Mouse (Mus musculus) liver, embryonic 12.5 days (tissue): ENCODE measurements at regions not wholly inside any gene's neighbourhood (a gene's known extent, or its start where the extent isn't known, plus 50 kb on each side); places are given as distances from the start of the nearest gene placed in this dataset.

Experiments
- ATAC-seq: fragments of 200-750 bp; cut with Nextera tagmentation; 2 replicates; pipeline ENCODE4 v1.8.0; 2017; ENCODE audit warnings: moderate number of reproducible peaks, mild to moderate bottlenecking, moderate library complexity
- H3K27ac ChIP-seq: fragments of 300-500 bp; sonication (generic); 2 replicates; pipeline ENCODE4 v1.5.1; 2016; ENCODE audit warnings: mild to moderate bottlenecking
- H3K27me3 ChIP-seq: fragments of 300-500 bp; sonication (generic); replicated peaks from 2 replicates; pipeline ENCODE4 v1.6.1; 2016; ENCODE audit warnings: mild to moderate bottlenecking, moderate library complexity
- H3K36me3 ChIP-seq: fragments of 300-500 bp; sonication (generic); 2 replicates; pipeline ENCODE4 v1.6.1; 2016; ENCODE audit warnings: mild to moderate bottlenecking, moderate library complexity
- H3K4me1 ChIP-seq: fragments of 300-500 bp; sonication (generic); 2 replicates; pipeline ENCODE4 v1.6.1; 2016
- H3K4me2 ChIP-seq: fragments of 300-500 bp; sonication (generic); 2 replicates; pipeline ENCODE4 v1.6.1; 2016; ENCODE audit warnings: mild to moderate bottlenecking, moderate library complexity
- H3K4me3 ChIP-seq: fragments of 300-500 bp; sonication (generic); 2 replicates; pipeline ENCODE4 v1.5.1; 2016; ENCODE audit warnings: mild to moderate bottlenecking, moderate library complexity
- H3K9ac ChIP-seq: fragments of 300-500 bp; sonication (generic); 2 replicates; pipeline ENCODE4 v1.6.1; 2016; ENCODE audit warnings: mild to moderate bottlenecking, moderate library complexity
- H3K9me3 ChIP-seq: fragments of 300-500 bp; sonication (generic); replicated peaks from 2 replicates; pipeline ENCODE4 v1.6.1; 2016; ENCODE audit warnings: mild to moderate bottlenecking, moderate library complexity
- WGBS: fragments of 180-500 bp; shearing (Covaris S2); methylation state at CpG from one replicate; pipeline ENCODE4 v1.1.7; 2016; ENCODE audit not compliant: insufficient replicate concordance; 5-methylcytosine and 5-hydroxymethylcytosine counted together

DNA sequence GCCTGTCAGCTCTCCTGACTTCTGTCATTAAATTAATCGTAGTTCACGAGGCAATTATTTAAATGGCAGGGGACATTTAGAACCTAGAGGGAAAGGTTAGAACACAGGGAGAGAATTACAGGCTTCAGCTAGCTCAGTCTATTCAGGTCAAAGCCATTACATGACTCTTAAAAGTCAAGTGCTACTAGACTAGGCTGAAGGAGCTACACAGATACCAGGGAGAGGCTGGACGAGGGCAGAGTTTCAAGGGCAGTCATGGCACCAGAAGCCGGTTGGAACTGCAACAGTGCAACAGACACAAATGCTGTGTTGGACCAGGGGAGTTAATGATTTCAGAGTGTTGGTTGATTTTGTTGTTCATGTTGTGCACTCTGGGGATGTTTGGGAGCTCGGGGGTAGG, 254.5 kb downstream of the Hhipl2 start:
- H3K9ac ChIP-seq, result no peak overlapping the region
- H3K4me1 ChIP-seq, result no peaks in the 10 kb centered on the region
- H3K9me3 ChIP-seq, result no peaks in the 10 kb centered on the region
- H3K36me3 ChIP-seq, result no peaks in the 10 kb centered on the region
- 67% methylated on average over 5 of the region's 5 CpGs for WGBS
- H3K4me3 ChIP-seq, result no peak overlapping the region
- H3K27me3 ChIP-seq, result no peaks in the 10 kb centered on the region
- no peak overlapping the region for H3K27ac ChIP-seq
- no peak overlapping the region for H3K4me2 ChIP-seq
- ATAC-seq, result no peak

DNA sequence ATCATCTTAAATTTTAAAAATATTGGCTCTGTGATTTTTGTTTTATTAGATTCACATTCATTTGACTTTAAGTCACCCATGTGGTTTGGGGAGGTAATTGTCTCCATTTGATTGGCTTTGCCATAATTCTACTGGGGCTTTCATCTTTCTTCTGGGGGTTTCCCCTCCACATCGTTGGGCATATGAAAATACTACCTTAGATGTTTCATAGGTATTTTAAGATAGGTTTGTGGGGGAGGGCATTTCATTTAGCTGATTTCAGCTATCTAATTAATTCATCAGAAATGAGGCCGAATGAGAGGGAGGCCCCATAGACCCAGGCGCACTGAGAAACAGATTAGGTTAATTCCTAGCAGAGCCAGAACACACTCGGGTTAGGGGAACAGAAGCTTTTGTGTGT, 259.6 kb downstream of the Hhipl2 start:
- Histone ChIP-seq H3K4me1 (no peaks in the 10 kb centered on the region), H3K27ac (no peak overlapping the region), H3K36me3 (no peaks in the 10 kb centered on the region), H3K4me3 (no peak overlapping the region), H3K27me3 (no peaks in the 10 kb centered on the region), H3K9ac (no peak overlapping the region), H3K4me2 (no peak overlapping the region), H3K9me3 (no peaks in the 10 kb centered on the region)
- WGBS, result 72% methylated on average over 4 of the region's 4 CpGs
- no peak for ATAC-seq

DNA sequence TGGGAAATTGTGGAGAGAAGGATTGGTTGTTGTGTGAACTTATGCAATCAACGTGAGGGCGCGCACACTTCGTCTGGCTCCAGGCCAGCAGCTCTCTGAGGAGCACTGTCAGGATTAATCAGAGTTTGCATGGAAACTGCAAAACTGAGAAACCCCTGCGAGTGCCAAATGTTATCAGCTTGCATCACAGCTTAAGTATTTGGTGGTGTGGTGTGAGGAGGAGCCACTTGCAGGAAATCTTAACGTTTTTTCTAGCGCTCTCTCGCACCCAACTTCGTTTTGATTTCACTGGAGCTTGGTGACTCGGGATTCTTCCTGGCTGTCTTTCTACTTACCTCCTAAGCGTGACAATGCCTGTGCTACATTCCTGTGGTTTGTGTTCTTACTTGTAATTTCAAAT, 261.9 kb downstream of the Hhipl2 start:
- Histone ChIP-seq H3K9me3 (no peaks in the 10 kb centered on the region), H3K4me2 (no peak overlapping the region), H3K27ac (no peak overlapping the region), H3K4me3 (no peak overlapping the region), H3K36me3 (no peaks in the 10 kb centered on the region), H3K4me1 (no peaks in the 10 kb centered on the region), H3K27me3 (no peaks in the 10 kb centered on the region), H3K9ac (no peak overlapping the region)
- no peak for ATAC-seq
- 45% methylated on average over 11 of the region's 11 CpGs for WGBS

DNA sequence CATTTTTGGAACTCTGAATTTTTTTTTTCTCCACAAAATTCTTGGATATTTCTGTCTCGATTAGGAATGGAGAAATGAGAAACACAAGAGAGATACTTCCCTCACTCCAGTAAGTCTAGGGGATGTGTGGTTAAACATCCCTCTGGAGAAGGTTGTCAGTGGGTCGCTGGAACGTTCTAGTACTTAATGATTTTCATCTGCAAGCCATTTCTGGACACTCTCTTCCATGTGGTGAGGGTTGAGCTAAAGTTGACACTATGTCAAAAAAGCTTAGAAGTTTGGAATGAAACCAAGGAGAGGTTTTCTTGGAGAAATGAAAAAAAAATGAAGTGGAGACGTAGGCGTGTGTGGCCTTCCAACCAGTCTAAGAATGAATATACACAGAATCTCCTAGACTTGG, 268.0 kb downstream of the Hhipl2 start:
- H3K4me2 ChIP-seq, result no peak overlapping the region
- H3K9ac ChIP-seq, result no peak overlapping the region

DNA sequence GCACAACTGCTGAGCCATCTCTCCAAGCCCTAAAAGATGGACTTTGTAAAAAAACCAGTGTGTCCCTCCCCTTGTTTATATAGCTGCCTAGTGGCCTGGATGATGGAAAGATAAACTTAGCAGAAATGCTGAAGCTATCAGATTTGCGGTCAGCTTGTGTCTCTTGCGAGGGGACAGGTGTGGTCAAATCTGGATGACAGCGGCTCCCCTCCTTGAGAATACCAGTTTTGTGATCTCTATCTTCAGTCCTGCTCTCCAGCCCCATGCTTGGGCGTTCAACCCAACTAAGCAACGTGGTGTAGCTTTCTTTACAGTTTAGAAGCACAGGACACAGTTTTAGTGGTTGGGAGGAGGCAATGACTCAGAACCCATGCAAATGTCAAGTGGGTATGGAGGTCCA, 274.7 kb downstream of the Hhipl2 start:
- WGBS, result 61% methylated on average over 5 of the region's 5 CpGs
- no peaks in the 10 kb centered on the region for H3K36me3 ChIP-seq
- H3K4me3 ChIP-seq, result no peak overlapping the region
- no peak overlapping the region for H3K4me2 ChIP-seq
- no peak for ATAC-seq
- no peak overlapping the region for H3K9ac ChIP-seq
- no peaks in the 10 kb centered on the region for H3K27me3 ChIP-seq
- H3K27ac ChIP-seq, result no peak overlapping the region
- H3K4me1 ChIP-seq, result no peaks in the 10 kb centered on the region
- no peaks in the 10 kb centered on the region for H3K9me3 ChIP-seq

More for the DNA sequence above, 268.0 kb downstream of the Hhipl2 start:
- Histone ChIP-seq H3K27ac (no peak overlapping the region), H3K9me3 (no peaks in the 10 kb centered on the region), H3K27me3 (no peaks in the 10 kb centered on the region), H3K4me3 (no peak overlapping the region), H3K4me1 (no peaks in the 10 kb centered on the region), H3K36me3 (no peaks in the 10 kb centered on the region)
- WGBS, result 69% methylated on average over 5 of the region's 5 CpGs
- no peak for ATAC-seq

DNA sequence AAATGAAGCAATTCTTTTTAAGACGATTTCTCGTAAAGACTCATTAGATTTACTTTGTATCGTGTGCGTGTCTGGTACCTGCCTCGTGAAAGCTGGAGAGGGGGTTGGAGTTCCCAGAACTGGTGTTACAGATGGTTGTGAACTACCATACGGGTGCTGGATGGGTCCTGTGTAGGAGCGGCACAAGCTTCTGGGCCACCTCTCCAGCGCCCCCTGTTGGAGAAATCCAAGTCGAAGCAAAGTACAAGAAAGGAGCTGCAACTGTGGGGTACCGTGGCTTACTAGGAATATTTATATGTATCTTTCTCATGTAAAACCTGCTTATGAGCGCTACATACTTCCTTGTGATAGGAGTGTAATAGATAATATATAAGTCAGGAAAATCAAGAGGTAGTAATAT, 281.3 kb downstream of the Hhipl2 start:
- no peak overlapping the region for H3K9ac ChIP-seq
- H3K27ac ChIP-seq, result no peak overlapping the region
- no peaks in the 10 kb centered on the region for H3K9me3 ChIP-seq
- no peaks in the 10 kb centered on the region for H3K27me3 ChIP-seq
- ATAC-seq, result no peak
- no peaks in the 10 kb centered on the region for H3K36me3 ChIP-seq
- H3K4me2 ChIP-seq, result no peak overlapping the region
- WGBS, result 66% methylated on average over 11 of the region's 11 CpGs
- H3K4me3 ChIP-seq, result no peak overlapping the region
- H3K4me1 ChIP-seq, result no peaks in the 10 kb centered on the region

DNA sequence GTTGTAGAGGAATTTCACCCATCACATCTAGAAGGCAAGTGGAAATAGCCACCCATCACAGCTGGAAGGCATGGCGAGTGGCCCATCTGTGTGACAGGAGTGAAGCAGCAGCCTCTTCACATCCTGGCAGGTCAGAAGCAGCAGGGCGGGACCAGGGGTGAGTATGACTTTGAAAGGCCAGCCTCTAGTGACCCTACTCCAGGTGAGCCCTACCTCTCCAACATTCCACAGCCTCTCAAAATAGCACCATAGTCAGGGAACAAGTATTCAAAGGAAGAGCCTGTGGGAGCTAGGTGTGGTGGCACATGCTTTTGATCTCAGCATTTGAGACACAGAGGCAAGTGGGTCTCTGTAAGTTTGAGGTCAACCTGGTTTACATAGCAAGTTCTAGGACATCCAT, 284.9 kb downstream of the Hhipl2 start:
- H3K4me1 ChIP-seq, result no peaks in the 10 kb centered on the region
- H3K27ac ChIP-seq, result no peak overlapping the region
- no peaks in the 10 kb centered on the region for H3K9me3 ChIP-seq
- H3K27me3 ChIP-seq, result no peaks in the 10 kb centered on the region
- WGBS, result 65% methylated on average over 2 of the region's 2 CpGs
- no peak overlapping the region for H3K4me3 ChIP-seq
- no peak for ATAC-seq
- no peaks in the 10 kb centered on the region for H3K36me3 ChIP-seq
- no peak overlapping the region for H3K9ac ChIP-seq
- H3K4me2 ChIP-seq, result no peak overlapping the region

DNA sequence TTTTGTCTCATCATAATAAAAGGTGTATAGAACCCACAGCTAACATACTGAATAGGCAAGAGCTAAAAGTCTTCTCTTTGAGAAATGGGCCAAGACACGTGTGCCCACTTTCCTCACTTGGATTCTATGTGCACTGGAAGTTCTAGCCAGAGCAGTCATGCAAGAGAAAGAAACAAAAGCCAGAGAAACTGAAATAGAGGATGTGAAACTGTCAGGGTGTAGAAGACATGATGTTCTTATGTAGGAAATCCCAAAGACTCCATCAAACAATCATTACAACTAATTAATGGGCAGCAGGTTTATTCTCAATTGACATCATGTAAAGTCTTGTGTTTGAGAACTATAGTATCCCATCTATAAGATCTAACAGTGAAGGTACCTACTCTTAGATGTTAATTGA, 294.9 kb downstream of the Hhipl2 start:
- Histone ChIP-seq H3K9me3 (no peaks in the 10 kb centered on the region), H3K27me3 (no peaks in the 10 kb centered on the region), H3K27ac (no peak overlapping the region), H3K9ac (no peak overlapping the region), H3K36me3 (no peaks in the 10 kb centered on the region), H3K4me1 (no peaks in the 10 kb centered on the region), H3K4me2 (no peak overlapping the region), H3K4me3 (no peak overlapping the region)
- no peak for ATAC-seq
- 54% methylated on average over 1 of the region's 1 CpGs for WGBS

DNA sequence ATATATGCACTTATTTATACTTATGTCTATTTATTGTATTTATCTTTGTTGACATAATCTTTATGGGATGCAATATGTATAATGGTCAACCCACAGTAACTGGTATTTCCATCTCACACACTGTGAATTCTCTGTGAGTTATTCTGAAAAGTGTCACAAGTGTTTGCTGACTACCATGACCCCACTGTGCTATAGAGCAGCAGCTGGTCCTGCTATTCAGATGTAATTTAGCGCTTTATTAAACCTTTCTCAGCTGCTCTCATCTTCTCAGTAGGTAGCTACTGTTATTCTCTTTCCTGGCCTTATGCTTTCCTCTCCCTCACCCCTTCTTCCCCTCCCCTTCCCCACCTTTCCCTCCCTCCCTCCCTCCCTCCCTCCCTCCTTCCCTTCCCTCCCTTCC, 296.0 kb upstream of the Dusp10 start:
- Histone ChIP-seq H3K27me3 (no peaks in the 10 kb centered on the region), H3K4me1 (no peaks in the 10 kb centered on the region), H3K9me3 (no peaks in the 10 kb centered on the region), H3K27ac (no peak overlapping the region), H3K4me2 (no peak overlapping the region), H3K36me3 (no peaks in the 10 kb centered on the region), H3K9ac (no peak overlapping the region), H3K4me3 (no peak overlapping the region)
- 65% methylated on average over 1 of the region's 1 CpGs for WGBS
- ATAC-seq, result no peak

DNA sequence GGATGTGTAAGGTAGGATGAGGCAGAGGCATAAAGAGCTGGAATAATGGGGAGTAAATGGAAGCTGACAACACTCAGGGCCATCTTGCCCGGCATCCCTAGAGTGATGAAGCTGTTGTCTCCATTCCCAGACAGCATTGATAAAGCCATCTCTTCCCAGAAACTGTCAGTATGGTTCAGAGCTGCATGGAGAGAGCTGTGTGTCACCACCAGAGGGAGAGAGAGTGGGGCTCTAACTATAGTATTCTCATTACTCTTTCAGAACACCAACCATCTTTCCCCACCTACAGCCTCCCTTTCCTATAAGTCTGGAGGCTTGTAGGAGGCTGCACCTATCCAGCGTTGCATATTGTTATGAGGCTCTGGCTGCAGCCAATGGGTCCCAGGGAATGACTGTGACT, 264.0 kb upstream of the Dusp10 start:
- Histone ChIP-seq H3K9ac (no peak overlapping the region), H3K27me3 (no peaks in the 10 kb centered on the region), H3K9me3 (no peaks in the 10 kb centered on the region), H3K36me3 (no peaks in the 10 kb centered on the region), H3K4me2 (no peak overlapping the region), H3K4me1 (no peaks in the 10 kb centered on the region), H3K4me3 (no peak overlapping the region), H3K27ac (no peak overlapping the region)
- no peak for ATAC-seq
- WGBS, result 60% methylated on average over 2 of the region's 2 CpGs

DNA sequence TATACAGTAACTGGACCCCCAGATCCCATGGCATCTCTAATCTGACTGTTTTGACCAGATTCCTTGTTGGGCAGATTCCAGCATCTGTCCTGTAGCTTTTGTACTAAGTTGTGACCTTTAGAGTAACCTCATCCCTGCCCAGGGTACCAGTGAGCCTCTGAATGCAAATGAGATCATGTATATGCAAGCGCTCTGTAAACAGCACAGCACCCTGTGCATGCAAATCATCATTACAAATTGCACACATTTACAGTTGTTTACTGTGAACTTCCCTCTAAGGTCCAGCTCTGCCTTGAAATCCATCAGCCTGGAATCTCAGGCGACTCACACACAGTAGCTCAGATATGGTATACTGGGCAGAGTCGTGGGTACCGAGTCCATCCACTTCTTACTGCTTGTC, 258.6 kb upstream of the Dusp10 start:
- WGBS, result 75% methylated on average over 4 of the region's 4 CpGs
- no peak for ATAC-seq

DNA sequence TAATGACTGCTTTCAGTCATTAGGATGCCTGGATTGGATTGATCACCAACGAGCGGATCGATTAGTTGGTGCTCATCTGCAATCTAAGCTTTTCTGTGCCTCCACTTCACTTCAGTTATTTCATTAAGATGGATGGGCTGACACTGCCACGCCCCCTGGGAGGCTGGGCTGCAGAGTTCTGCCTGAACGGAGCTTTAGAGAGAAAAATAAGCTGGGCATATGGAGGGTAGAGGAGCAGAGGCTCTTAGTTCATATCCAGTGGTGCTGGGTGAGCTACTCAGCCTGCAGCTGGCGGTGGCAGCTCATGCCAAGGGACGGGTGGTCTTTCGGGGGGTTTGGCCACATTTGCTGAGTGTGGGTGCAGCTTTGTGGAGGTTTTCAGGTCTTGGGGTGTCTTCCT, 256.4 kb upstream of the Dusp10 start:
- Histone ChIP-seq H3K4me2 (no peak overlapping the region), H3K27ac (no peak overlapping the region), H3K4me1 (no peaks in the 10 kb centered on the region), H3K27me3 (no peaks in the 10 kb centered on the region), H3K4me3 (no peak overlapping the region), H3K9me3 (no peaks in the 10 kb centered on the region), H3K9ac (no peak overlapping the region), H3K36me3 (no peaks in the 10 kb centered on the region)
- no peak for ATAC-seq
- WGBS, result 64% methylated on average over 8 of the region's 8 CpGs

More for the DNA sequence above, 258.6 kb upstream of the Dusp10 start:
- Histone ChIP-seq H3K4me1 (no peaks in the 10 kb centered on the region), H3K36me3 (no peaks in the 10 kb centered on the region), H3K4me3 (no peak overlapping the region), H3K27ac (no peak overlapping the region), H3K9me3 (no peaks in the 10 kb centered on the region), H3K27me3 (no peaks in the 10 kb centered on the region), H3K4me2 (no peak overlapping the region), H3K9ac (no peak overlapping the region)

DNA sequence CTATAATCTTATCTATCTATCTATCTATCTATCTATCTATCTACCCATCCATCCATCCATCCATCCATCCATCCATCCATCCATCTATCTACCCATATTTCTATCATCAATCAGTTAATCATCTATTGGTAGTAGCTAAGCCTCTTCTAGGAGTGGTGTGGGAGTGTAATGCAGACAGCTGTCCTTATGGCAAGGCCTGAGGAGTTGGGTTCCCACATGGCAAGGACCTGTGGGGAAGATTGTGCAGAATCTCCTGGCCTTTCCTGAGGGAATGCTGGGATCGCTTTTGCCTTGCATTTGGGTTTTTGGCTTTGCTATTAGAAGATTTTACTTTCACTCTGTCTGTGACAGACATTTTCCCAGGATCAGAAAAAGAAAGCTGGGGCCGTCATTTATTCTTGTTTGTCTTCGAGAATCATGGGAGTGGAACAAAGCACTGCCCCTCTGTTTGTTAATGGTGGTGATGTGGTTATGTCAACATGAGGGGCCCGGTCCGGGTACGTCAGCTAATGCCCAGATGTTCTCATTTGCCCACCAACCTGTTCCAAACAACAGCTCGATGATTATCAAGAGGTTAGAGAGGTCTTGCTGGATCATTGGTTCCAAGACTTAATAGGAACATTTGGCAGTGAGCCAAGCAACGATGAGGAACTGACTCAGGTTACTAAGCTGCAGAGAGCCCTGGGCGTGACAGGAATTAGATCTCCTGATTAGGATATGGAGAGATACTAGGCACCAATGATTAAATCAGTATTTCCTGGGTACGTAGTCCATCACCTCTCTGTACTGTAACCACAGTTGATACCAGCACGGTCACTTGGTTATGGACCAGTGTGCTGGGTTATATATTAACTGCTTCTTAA, 249.0 kb upstream of the Dusp10 start:
- Histone ChIP-seq H3K4me1 (no peaks in the 10 kb centered on the region), H3K36me3 (no peaks in the 10 kb centered on the region), H3K9me3 (no peaks in the 10 kb centered on the region), H3K4me3 (no peak overlapping the region), H3K27me3 (no peaks in the 10 kb centered on the region), H3K4me2 (no peak overlapping the region), H3K9ac (no peak overlapping the region), H3K27ac (no peak overlapping the region)
- ATAC-seq, result peak; percentile 44; the same call in 1 of the 2 replicates
- 58% methylated on average over 11 of the region's 11 CpGs for WGBS
